Mouse (Mus musculus) bone marrow, adult 2 months (tissue): ENCODE measurements around the gene Phgr1. TPM values are rescaled to one million over a fixed set of nuclear protein-coding genes. Genes with fewer than 3 reads are reported as not detected.
A peak's percentile ranks its signal among the peaks of the same experiment; 100 is the strongest.

Experiments used
- H3K27ac ChIP-seq: fragments of 200-500 bp; 2 replicates; pipeline ENCODE4 v1.5.1; 2012; ENCODE audit warnings: low read depth, mild to moderate bottlenecking, control low read depth, inconsistent platforms, low read length; ENCODE audit not compliant: control insufficient read depth, poor library complexity, insufficient read depth
- H3K4me1 ChIP-seq: fragments of 200-500 bp; 2 replicates; pipeline ENCODE4 v1.6.1; 2011; ENCODE audit warnings: low read length; ENCODE audit not compliant: control insufficient read depth, insufficient read depth
- H3K4me3 ChIP-seq: fragments of 200-500 bp; replicated peaks from 2 replicates; pipeline ENCODE3; 2011; ENCODE audit warnings: mild to moderate bottlenecking, low read depth, low read length, control low read depth; ENCODE audit not compliant: control insufficient read depth
- CTCF ChIP-seq: fragments of 200-500 bp; IDR thresholded peaks from 2 replicates; pipeline ENCODE4 v1.5.1; 2011; ENCODE audit warnings: low read length, control low read depth; ENCODE audit not compliant: control insufficient read depth, insufficient read depth
- POLR2A ChIP-seq: fragments of 200-500 bp; IDR thresholded peaks from 2 replicates; pipeline ENCODE4 v1.6.1; 2011; ENCODE audit warnings: low read depth, mild to moderate bottlenecking, control low read depth, low read length, borderline replicate concordance; ENCODE audit not compliant: control insufficient read depth
- WGBS: fragments of 180-500 bp; shearing (Covaris S2); methylation state at CpG from one replicate; pipeline ENCODE4 v1.1.7; 2018; 5-methylcytosine and 5-hydroxymethylcytosine counted together
- polyA plus RNA-seq: library from polyadenylated mRNA; stranded (reverse); fragments of >200 nt; gene quantifications from 2 replicates; pipeline ENCODE4 v1.2.4, GENCODE M21; 2011; ENCODE audit warnings: low replicate concordance; ENCODE audit not compliant: missing spikeins, insufficient read depth, insufficient read length

The Phgr1 gene
- polyA plus RNA-seq, 1 experiment, result not detected

- no peak overlapping the region for H3K4me3 ChIP-seq
- H3K27ac ChIP-seq, result no peak overlapping the region; the same call in 1 of the 2 replicates
- peaks cover 6% of the 10 kb centered on the region; the same call in 1 of the 2 replicates for H3K4me1 ChIP-seq
- 14% methylated on average over 8 of the region's 8 CpGs for WGBS
- no peak for TF ChIP-seq CTCF
- no peak for TF ChIP-seq POLR2A
These were observed 42.5 kb upstream of the Phgr1 start for GRCm38 (mm10) chr2:118729816-118730621.

- TF ChIP-seq CTCF, result peak; percentile 77
- no peak for TF ChIP-seq POLR2A
- Histone ChIP-seq H3K27ac (no peak overlapping the region), H3K4me3 (no peak overlapping the region), H3K4me1 (peaks cover 6% of the 10 kb centered on the region; the same call in 1 of the 2 replicates)
- 7% methylated on average over 3 of the region's 3 CpGs for WGBS
These were observed 42.0 kb upstream of the Phgr1 start for GRCm38 (mm10) chr2:118730622-118730915.

GRCm38 (mm10) chr2:118731981-118732380 lies 40.6 kb upstream of the Phgr1 start:
- Histone ChIP-seq H3K4me3 (no peak overlapping the region), H3K27ac (no peak overlapping the region), H3K4me1 (peaks cover 4% of the 10 kb centered on the region; the same call in 1 of the 2 replicates)
- TF ChIP-seq POLR2A, result no peak
- TF ChIP-seq CTCF, result no peak
- 84% methylated on average over 5 of the region's 5 CpGs for WGBS

GRCm38 (mm10) chr2:118733341-118733740 lies 39.2 kb upstream of the Phgr1 start:
- no peak for TF ChIP-seq CTCF
- TF ChIP-seq POLR2A, result no peak
- peaks cover 4% of the 10 kb centered on the region; the same call in 1 of the 2 replicates for H3K4me1 ChIP-seq
- WGBS, result 83% methylated on average over 5 of the region's 5 CpGs
- H3K27ac ChIP-seq, result no peak overlapping the region
- no peak overlapping the region for H3K4me3 ChIP-seq

- TF ChIP-seq CTCF (no peak), POLR2A (no peak)
- no peak overlapping the region for H3K4me3 ChIP-seq
- no peak overlapping the region for H3K27ac ChIP-seq
- 39% methylated on average over 3 of the region's 3 CpGs for WGBS
- no peaks in the 10 kb centered on the region; the same call in none of the 2 replicates for H3K4me1 ChIP-seq
These were observed 32.2 kb upstream of the Phgr1 start for GRCm38 (mm10) chr2:118740341-118740740.

GRCm38 (mm10) chr2:118741183-118741582 lies 31.4 kb upstream of the Phgr1 start:
- 68% methylated on average over 9 of the region's 9 CpGs for WGBS
- H3K4me1 ChIP-seq, result no peaks in the 10 kb centered on the region; the same call in none of the 2 replicates
- H3K4me3 ChIP-seq, result no peak overlapping the region
- TF ChIP-seq CTCF, result no peak
- TF ChIP-seq POLR2A, result no peak
- H3K27ac ChIP-seq, result no peak overlapping the region

- TF ChIP-seq POLR2A, result no peak
- peak; percentile 38; the same call in 1 of the 2 replicates for TF ChIP-seq CTCF
- H3K4me3 ChIP-seq, result no peak overlapping the region
- 23% methylated on average over 8 of the region's 8 CpGs for WGBS
These were observed 29.2 kb upstream of the Phgr1 start for GRCm38 (mm10) chr2:118743261-118743943.

GRCm38 (mm10) chr2:118744621-118745020 lies 27.9 kb upstream of the Phgr1 start:
- TF ChIP-seq CTCF (no peak), POLR2A (no peak)
- Histone ChIP-seq H3K27ac (no peak overlapping the region), H3K4me3 (no peak overlapping the region), H3K4me1 (no peaks in the 10 kb centered on the region; the same call in none of the 2 replicates)
- WGBS, result 17% methylated on average over 7 of the region's 7 CpGs

More at GRCm38 (mm10) chr2:118743261-118743943, 29.2 kb upstream of the Phgr1 start:
- no peak overlapping the region for H3K27ac ChIP-seq
- H3K4me1 ChIP-seq, result no peaks in the 10 kb centered on the region; the same call in none of the 2 replicates
